Mouse (Mus musculus) heart, adult 8-10 months (tissue): ENCODE measurements around the gene Ctsw. TPM values are rescaled to one million over a fixed set of nuclear protein-coding genes. Genes with fewer than 3 reads are reported as not detected.

ENCODE experiments used
- total RNA-seq, 4 experiments: library from RNA; stranded (reverse); gene quantifications; 2 replicates each; pipeline ENCODE4 v1.2.4; 2022

Ctsw gene
- total RNA-seq, 4 experiments from 2014 or later: 0.29 to 0.38 (median 0.37) TPM; not detected in 1

Other genes with a start within 250 kb of the Ctsw start
- gene Pacs1, start 195.4 kb downstream of the Ctsw start, total RNA-seq: 10 to 100 TPM; 18.6 to 21.9 (median 20.8) TPM
- 100 to 1,000 TPM; 108 to 125 (median 119) TPM for gene Sf3b2, start 173.1 kb downstream of the Ctsw start, total RNA-seq
- gene Gal3st3, start 170.2 kb downstream of the Ctsw start, total RNA-seq: 10 to 100 TPM; 22.3 to 32.9 (median 25.1) TPM
- gene Catsper1, start 132.8 kb downstream of the Ctsw start, total RNA-seq: not detected
- gene Cst6, start 118.9 kb downstream of the Ctsw start, total RNA-seq: 10 to 100 TPM; 17.0 to 27.2 (median 23.5) TPM
- 10 to 100 TPM; 15.7 to 21.5 (median 19.6) TPM for gene Eif1ad, start 101.8 kb downstream of the Ctsw start, total RNA-seq
- gene Banf1, start 101.3 kb downstream of the Ctsw start, total RNA-seq: 100 to 1,000 TPM; 110 to 123 (median 117) TPM
- 10 to 100 TPM; 53.9 to 61.4 (median 59.2) TPM for gene Sart1, start 79.8 kb downstream of the Ctsw start, total RNA-seq
- under 1 TPM; 0.25 to 0.75 (median 0.39) TPM for gene Tsga10ip, start 66.0 kb downstream of the Ctsw start, total RNA-seq
- gene Drap1, start 43.5 kb downstream of the Ctsw start, total RNA-seq: 100 to 1,000 TPM; 337 to 351 (median 343) TPM
- 10 to 100 TPM; 34.1 to 40.6 (median 36.2) TPM for gene AI837181, start 43.4 kb downstream of the Ctsw start, total RNA-seq
- gene Fosl1, start 21.0 kb downstream of the Ctsw start, total RNA-seq: under 1 TPM in 2 of 4 experiments, not detected in 2; 0.14 to 0.23 TPM
- gene Ccdc85b, start 10.6 kb downstream of the Ctsw start, total RNA-seq: 10 to 100 TPM in 1 of 4 experiments, 1 to 10 TPM in 3; 8.3 to 10.4 (median 8.9) TPM
- gene Fibp, start 7.9 kb downstream of the Ctsw start, total RNA-seq: 10 to 100 TPM; 41.3 to 52.3 (median 49.2) TPM
- 10 to 100 TPM in 2 of 4 experiments, 1 to 10 TPM in 2; 6.5 to 11.2 (median 9.5) TPM for gene Efemp2, start 5.4 kb upstream of the Ctsw start, total RNA-seq
- 10 to 100 TPM; 15.8 to 27.3 (median 21.9) TPM for gene Mus81, start 19.9 kb upstream of the Ctsw start, total RNA-seq
- gene Cfl1, start 21.9 kb upstream of the Ctsw start, total RNA-seq: 100 to 1,000 TPM; 142 to 201 (median 170) TPM
- gene 1700020D05Rik, start 35.3 kb upstream of the Ctsw start, total RNA-seq: 1 to 10 TPM in 1 of 4 experiments, under 1 TPM in 3; 0.52 to 1.4 (median 0.81) TPM
- gene Snx32, start 42.0 kb upstream of the Ctsw start, total RNA-seq: 1 to 10 TPM; 3.7 to 6.5 (median 6.0) TPM
- not detected for gene Ovol1, start 92.1 kb upstream of the Ctsw start, total RNA-seq
- gene Ap5b1, start 99.5 kb upstream of the Ctsw start, total RNA-seq: 1 to 10 TPM; 2.3 to 3.2 (median 2.7) TPM
- 10 to 100 TPM; 49.9 to 66.3 (median 64.9) TPM for gene Rnaseh2c, start 133.4 kb upstream of the Ctsw start, total RNA-seq
- gene Kat5, start 141.7 kb upstream of the Ctsw start, total RNA-seq: 10 to 100 TPM; 23.1 to 38.7 (median 29.3) TPM
- 10 to 100 TPM; 26.7 to 31.2 (median 28.5) TPM for gene Rela, start 169.0 kb upstream of the Ctsw start, total RNA-seq
- gene Sipa1, start 195.2 kb upstream of the Ctsw start, total RNA-seq: 10 to 100 TPM; 14.9 to 23.5 (median 17.8) TPM
- 10 to 100 TPM; 22.1 to 24.1 (median 23.2) TPM for gene Map3k11, start 220.2 kb upstream of the Ctsw start, total RNA-seq
- gene Pcnx3, start 220.4 kb upstream of the Ctsw start, total RNA-seq: 10 to 100 TPM; 18.0 to 21.9 (median 19.8) TPM
- gene Kcnk7, start 235.9 kb upstream of the Ctsw start, total RNA-seq: not detected